Mouse (Mus musculus) layer of hippocampus, adult 9-10 months (tissue): ENCODE results near the gene Paqr6.

Experiments
- DNase-seq: peaks from one replicate; pipeline ENCODE4 v3.0.0; 2022; ENCODE audit warnings: low spot score

The Paqr6 gene

GRCm38 (mm10) chr3:88364337-88364736 is at the start of gene Paqr6:
Paqr6 (plus strand) TSS chr3:88364584.
- no peak for DNase-seq

GRCm38 (mm10) chr3:88324951-88325405 is 39.4 kb upstream of the Paqr6 start, which contains the start of gene Glmp:
Glmp (plus strand) TSS chr3:88325023.
- no peak for DNase-seq

- DNase-seq = no peak
Observed at GRCm38 (mm10) chr3:88328956-88329355, 35.4 kb upstream of the Paqr6 start.

GRCm38 (mm10) chr3:88331282-88331681 is 33.1 kb upstream of the Paqr6 start:
- DNase-seq = no peak

GRCm38 (mm10) chr3:88334029-88334658 is 30.2 kb upstream of the Paqr6 start:
- DNase-seq = no peak

- no peak for DNase-seq
Observed at GRCm38 (mm10) chr3:88334902-88335435, 29.4 kb upstream of the Paqr6 start.

GRCm38 (mm10) chr3:88335436-88336053 is 28.8 kb upstream of the Paqr6 start:
- DNase-seq = no peak

- DNase-seq = peak; percentile 93
Observed at GRCm38 (mm10) chr3:88336058-88337013, 28.0 kb upstream of the Paqr6 start, which contains the start of the genes Tmem79 and Smg5. Tmem79 (minus strand) TSS chr3:88336148. Smg5 (plus strand) TSS chr3:88336260.

- DNase-seq = no peak
Observed at GRCm38 (mm10) chr3:88337367-88338020, 26.9 kb upstream of the Paqr6 start.

GRCm38 (mm10) chr3:88338316-88338715 is 26.1 kb upstream of the Paqr6 start:
- no peak for DNase-seq

GRCm38 (mm10) chr3:88339006-88339405 is 25.4 kb upstream of the Paqr6 start:
- no peak for DNase-seq

- no peak for DNase-seq
Observed at GRCm38 (mm10) chr3:88350732-88351131, 13.7 kb upstream of the Paqr6 start.

- no peak for DNase-seq
Observed at GRCm38 (mm10) chr3:88352907-88353306, 11.5 kb upstream of the Paqr6 start.

- DNase-seq = no peak
Observed at GRCm38 (mm10) chr3:88354396-88355165, 9.8 kb upstream of the Paqr6 start.

- no peak for DNase-seq
Observed at GRCm38 (mm10) chr3:88359584-88359983, 4.8 kb upstream of the Paqr6 start.

- DNase-seq = no peak
Observed at GRCm38 (mm10) chr3:88359989-88360388, 4.4 kb upstream of the Paqr6 start.

- DNase-seq = no peak
Observed at GRCm38 (mm10) chr3:88361096-88361495, 3.3 kb upstream of the Paqr6 start.

- DNase-seq = no peak
Observed at GRCm38 (mm10) chr3:88361612-88362313, 2.6 kb upstream of the Paqr6 start.

- no peak for DNase-seq
Observed at GRCm38 (mm10) chr3:88363700-88364099, 684 bp upstream of the Paqr6 start.

GRCm38 (mm10) chr3:88365705-88366361 is 1.4 kb downstream of the Paqr6 start:
- no peak for DNase-seq
